Mouse (Mus musculus): ENCODE data around the gene Tnfaip8l1.
A peak's percentile ranks its signal among the peaks of the same experiment; 100 is the strongest.

Tnfaip8l1 gene

GRCm38 (mm10) chr17:56139355-56139754 is 22.9 kb upstream of the Tnfaip8l1 start:
- DNase-seq: no peak

- peak in 1 of 2 experiments; percentile 45 for DNase-seq
Observed at GRCm38 (mm10) chr17:56139858-56140595, 22.2 kb upstream of the Tnfaip8l1 start, which contains the start of gene Sema6b. Gene Sema6b, minus strand, starts transcription at chr17:56140343.

GRCm38 (mm10) chr17:56141702-56142605 is 20.3 kb upstream of the Tnfaip8l1 start:
- DNase-seq: no peak

GRCm38 (mm10) chr17:56144546-56144945 is 17.7 kb upstream of the Tnfaip8l1 start:
- DNase-seq: no peak

GRCm38 (mm10) chr17:56146131-56146530 is 16.1 kb upstream of the Tnfaip8l1 start:
- DNase-seq: no peak

GRCm38 (mm10) chr17:56147420-56147819 is 14.9 kb upstream of the Tnfaip8l1 start:
- no peak for DNase-seq

GRCm38 (mm10) chr17:56148280-56148679 is 14.0 kb upstream of the Tnfaip8l1 start:
- no peak for DNase-seq

GRCm38 (mm10) chr17:56148790-56149618 is 13.3 kb upstream of the Tnfaip8l1 start:
- DNase-seq: no peak

GRCm38 (mm10) chr17:56149897-56150296 is 12.4 kb upstream of the Tnfaip8l1 start:
- DNase-seq: no peak

GRCm38 (mm10) chr17:56153643-56154042 is 8.6 kb upstream of the Tnfaip8l1 start:
- no peak for DNase-seq

- DNase-seq: peak in 1 of 2 experiments; percentile 44
Observed at GRCm38 (mm10) chr17:56159729-56160128, 2.5 kb upstream of the Tnfaip8l1 start.

- peak in 1 of 2 experiments; percentile 33 for DNase-seq
Observed at GRCm38 (mm10) chr17:56163523-56164102, 1.3 kb downstream of the Tnfaip8l1 start.

GRCm38 (mm10) chr17:56164510-56164909 is 2.2 kb downstream of the Tnfaip8l1 start:
- no peak for DNase-seq

- no peak for DNase-seq
Observed at GRCm38 (mm10) chr17:56165671-56166070, 3.4 kb downstream of the Tnfaip8l1 start.

GRCm38 (mm10) chr17:56169830-56170229 is 7.6 kb downstream of the Tnfaip8l1 start:
- DNase-seq: no peak

- no peak for DNase-seq
Observed at GRCm38 (mm10) chr17:56170636-56171035, 8.4 kb downstream of the Tnfaip8l1 start.

- DNase-seq: no peak
Observed at GRCm38 (mm10) chr17:56171456-56171855, 9.2 kb downstream of the Tnfaip8l1 start.

GRCm38 (mm10) chr17:56171881-56172280 is 9.6 kb downstream of the Tnfaip8l1 start:
- no peak for DNase-seq

GRCm38 (mm10) chr17:56173401-56174046 is 11.2 kb downstream of the Tnfaip8l1 start:
- no peak for DNase-seq

- DNase-seq: no peak
Observed at GRCm38 (mm10) chr17:56175416-56175815, 13.1 kb downstream of the Tnfaip8l1 start.

- DNase-seq: no peak
Observed at GRCm38 (mm10) chr17:56182975-56183657, 20.8 kb downstream of the Tnfaip8l1 start.

Data from spleen, adult 18-20 months (tissue).